Mouse (Mus musculus) central nervous system, embryonic 14 days (tissue): ENCODE measurements around the gene Ckap5. TPM values are rescaled to one million over a fixed set of nuclear protein-coding genes. Genes with fewer than 3 reads are reported as not detected.

Source experiments
- polyA plus RNA-seq: library from polyadenylated mRNA; depleted of rRNA; stranded (reverse); fragments of >200 nt; gene quantifications from 2 replicates; pipeline ENCODE4 v1.2.3, GENCODE M21; 2012; rRNA removed

Gene Ckap5
- polyA plus RNA-seq, result 92.3 and 113 TPM in 2 replicates

DNA sequence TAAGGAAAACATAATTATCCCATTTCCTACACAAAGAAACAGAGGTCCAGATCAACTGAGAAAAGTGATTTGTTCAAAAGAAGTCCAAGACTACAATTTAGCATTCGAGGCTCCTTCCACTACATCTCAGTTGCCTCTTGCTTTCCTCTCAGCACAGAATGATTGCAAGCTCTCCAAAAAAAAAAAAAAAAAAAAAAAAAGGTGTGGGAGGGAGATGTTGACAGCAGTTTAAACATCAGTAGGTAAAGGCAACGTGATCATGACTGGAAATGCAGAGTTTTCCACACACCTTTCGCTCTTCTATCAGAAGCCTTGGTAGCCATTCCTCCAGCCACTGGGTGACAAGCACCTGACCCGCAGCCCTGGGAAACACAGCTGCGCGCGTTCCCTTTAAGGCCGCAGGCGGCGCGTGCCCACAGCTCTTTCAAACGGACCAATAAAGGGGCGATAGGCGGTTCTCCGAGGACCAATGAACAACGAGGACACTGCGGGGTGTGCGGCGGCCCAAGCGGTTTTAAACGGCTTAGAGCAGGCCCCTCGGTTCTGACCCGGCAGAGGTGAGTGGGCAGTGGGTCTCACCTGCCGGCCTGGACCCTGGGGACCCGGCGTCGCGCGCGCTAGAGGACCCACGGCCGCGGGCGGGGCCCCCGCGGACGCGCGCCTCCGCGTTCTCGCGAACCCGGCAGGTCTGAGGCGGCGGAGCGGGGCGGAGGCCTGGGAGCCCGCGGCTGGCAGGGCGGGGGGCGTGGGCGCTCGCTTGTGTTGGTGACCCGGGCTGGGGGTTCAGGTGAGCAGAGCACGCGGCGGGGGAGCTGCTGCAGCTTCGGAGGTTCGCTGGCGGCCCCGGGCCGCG lies at the start of gene Ckap5:
TSS of gene Ckap5 (plus strand) at position 469 of the 853 bp plus-strand sequence.

GRCm38 (mm10) chr2:91636229-91636628 lies 109.7 kb downstream of the Ckap5 start, which contains the start of gene F2:
TSS of gene F2 (minus strand) at chr2:91636414.

DNA sequence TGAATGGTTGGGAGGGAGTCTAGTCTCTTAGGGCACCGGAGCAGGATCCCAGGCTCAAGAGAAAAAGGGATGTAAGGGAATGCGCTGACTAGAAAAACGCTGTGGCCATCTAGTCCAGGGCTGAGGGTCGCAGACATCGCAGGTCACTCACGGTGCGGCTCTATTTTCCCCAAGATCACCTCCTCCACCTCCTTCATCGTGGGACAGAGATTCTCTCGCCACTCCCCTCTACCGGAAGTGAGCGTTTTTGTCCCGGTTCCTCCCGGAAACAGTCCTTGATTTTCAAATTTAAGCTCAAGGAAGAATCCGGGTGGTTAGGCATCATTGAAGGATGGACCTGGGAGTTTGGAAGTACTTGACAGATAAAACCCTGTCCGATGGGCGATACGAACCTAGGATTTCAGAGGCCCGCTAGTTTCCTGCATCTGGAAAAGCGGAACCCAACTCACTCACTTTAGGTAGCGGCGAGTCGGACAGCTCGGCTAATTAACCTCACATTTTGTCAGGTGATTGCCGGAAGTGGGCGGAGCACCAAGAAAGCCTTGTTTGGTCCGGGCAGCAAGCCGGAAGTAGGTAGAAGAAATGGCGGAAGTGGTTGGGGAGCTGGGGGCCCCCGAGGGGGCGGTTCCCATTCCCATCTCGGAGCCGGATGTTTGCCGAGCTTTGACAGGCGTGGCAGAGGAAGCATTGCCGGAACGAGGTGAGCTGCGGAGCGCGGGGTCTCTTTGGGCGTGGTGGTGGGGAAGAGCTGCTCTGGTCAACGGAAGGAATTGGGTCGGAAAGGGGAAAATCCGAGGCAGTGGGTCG lies 123.2 kb downstream of the Ckap5 start, which contains the start of the genes Zfp408 and Arhgap1:
TSS of gene Zfp408 (minus strand) at position 239 of the 807 bp plus-strand sequence.
TSS of gene Arhgap1 (plus strand) at position 308 of the 807 bp plus-strand sequence.

Other genes starting within 250 kb of the Ckap5 start
- gene 1110051M20Rik, start 82.1 kb upstream of the Ckap5 start, polyA plus RNA-seq, result 73.2 and 76.6 TPM in 2 replicates
- gene Lrp4, start 69.3 kb upstream of the Ckap5 start, polyA plus RNA-seq, result 9.0 and 11.0 TPM in 2 replicates
- 0.12 and 0.64 TPM in 2 replicates for gene F2, start 109.7 kb downstream of the Ckap5 start, polyA plus RNA-seq
- gene Zfp408, start 123.0 kb downstream of the Ckap5 start, polyA plus RNA-seq, result 30.2 and 30.3 TPM in 2 replicates
- gene Arhgap1, start 123.1 kb downstream of the Ckap5 start, polyA plus RNA-seq, result 74.7 and 85.3 TPM in 2 replicates
- 52.7 and 58.6 TPM in 2 replicates for gene Atg13, start 183.8 kb downstream of the Ckap5 start, polyA plus RNA-seq
- gene Harbi1, start 184.1 kb downstream of the Ckap5 start, polyA plus RNA-seq, result 7.6 and 7.8 TPM in 2 replicates
- 29.1 and 32.4 TPM in 2 replicates for gene Ambra1, start 203.4 kb downstream of the Ckap5 start, polyA plus RNA-seq